Mouse (Mus musculus) ovary, adult 2 months (tissue): ENCODE measurements around the gene Gm3252. TPM values are rescaled to one million over a fixed set of nuclear protein-coding genes. Genes with fewer than 3 reads are reported as not detected.

Source experiments
- polyA plus RNA-seq: library from polyadenylated mRNA; depleted of rRNA; stranded (reverse); fragments of >200 nt; gene quantifications from 2 replicates; pipeline ENCODE4 v1.2.3, GENCODE M21; 2012; rRNA removed

The Gm3252 gene
- polyA plus RNA-seq = 0.07 and 0.12 TPM in 2 replicates

DNA sequence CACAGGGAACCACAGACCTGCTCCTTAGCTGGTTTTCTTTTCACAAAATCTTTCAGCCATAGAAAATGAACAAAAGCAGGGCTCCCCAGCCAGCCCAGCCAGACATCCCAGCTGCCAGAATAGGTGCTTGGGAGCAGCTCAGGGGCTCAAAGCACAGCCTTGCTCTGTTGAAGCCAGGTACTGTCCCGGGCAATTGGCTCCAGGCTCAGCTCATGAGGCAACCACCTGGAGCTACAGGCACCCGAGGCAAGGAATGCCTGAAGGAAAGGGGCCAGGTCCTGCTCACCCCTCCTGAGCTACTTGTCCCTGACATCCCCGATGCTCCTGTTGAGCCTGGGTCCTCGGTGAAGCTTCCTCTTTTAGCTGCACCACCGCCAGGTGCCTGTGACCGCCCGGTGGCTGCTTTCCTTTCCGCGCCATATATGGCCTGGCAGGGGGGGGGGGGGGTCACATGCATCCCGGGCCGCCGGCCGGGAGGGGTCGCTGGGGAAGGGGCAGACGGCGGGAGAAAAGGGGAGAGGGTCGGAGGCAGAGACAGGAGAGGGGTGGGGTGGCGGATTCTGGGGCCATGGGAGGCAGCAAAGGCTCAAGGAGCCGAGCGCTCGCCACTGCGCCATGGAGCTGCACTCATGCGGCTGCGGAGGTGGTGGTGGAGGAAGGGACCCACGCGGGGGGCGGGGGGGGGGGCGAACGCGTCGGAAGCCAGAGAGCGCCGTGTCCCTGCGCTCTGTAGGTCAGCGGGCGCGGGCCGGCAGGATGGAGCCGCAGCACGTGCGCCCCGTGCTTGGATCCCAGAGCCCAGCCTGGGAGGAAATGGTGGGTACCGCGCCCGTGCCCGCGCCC, at the start of gene Gm3252:
TSS of gene Gm3252 (plus strand) at position 738 of the 843 bp plus-strand sequence.

DNA sequence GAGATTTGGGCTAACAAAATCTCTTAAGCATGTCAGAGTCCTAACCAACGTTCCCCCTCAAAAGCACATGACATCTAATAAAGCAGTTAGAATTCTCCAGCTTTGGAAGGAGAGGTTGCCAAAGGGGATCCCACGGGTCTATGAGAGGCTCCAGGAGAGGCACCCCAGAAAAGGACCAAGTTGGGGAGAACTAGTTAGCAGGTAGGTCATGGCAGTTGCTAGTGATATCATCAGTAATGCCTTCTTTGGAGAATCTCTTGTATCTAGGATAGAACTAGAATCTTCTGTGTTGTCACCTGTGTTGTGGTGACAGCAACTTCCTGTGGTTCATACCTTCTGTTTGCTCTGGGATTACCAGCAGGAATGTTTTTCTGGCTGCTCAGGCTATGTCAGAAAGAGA, 17.6 kb upstream of the Gm3252 start, which contains the start of gene Gm7876:
TSS of gene Gm7876 (plus strand) at position 301 of the 400 bp plus-strand sequence.

DNA sequence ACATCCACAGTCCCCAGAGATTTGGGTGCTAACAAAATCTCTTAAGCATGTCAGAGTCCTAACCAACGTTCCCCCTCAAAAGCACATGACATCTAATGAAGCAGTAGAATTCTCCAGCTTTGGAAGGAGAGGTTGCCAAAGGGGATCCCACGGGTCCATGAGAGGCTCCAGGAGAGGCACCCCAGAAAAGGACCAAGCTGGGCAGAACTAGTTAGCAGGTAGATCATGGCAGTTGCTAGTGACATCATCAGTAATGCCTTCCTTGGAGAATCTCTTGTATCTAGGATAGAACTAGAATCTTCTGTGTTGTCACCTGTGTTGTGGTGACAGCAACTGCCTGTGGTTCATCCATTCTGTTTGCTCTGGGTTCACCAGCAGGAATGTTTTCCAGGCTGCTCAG, 49.5 kb downstream of the Gm3252 start, which contains the start of gene Gm9602:
TSS of gene Gm9602 (plus strand) at position 301 of the 400 bp plus-strand sequence.

Other genes with a start within 250 kb of the Gm3252 start
- not detected in 2 replicates for gene Gm3182, start 245.0 kb upstream of the Gm3252 start, polyA plus RNA-seq
- not detected in 2 replicates for gene Gm3047, start 171.4 kb upstream of the Gm3252 start, polyA plus RNA-seq
- gene Gm8159, start 94.4 kb upstream of the Gm3252 start, polyA plus RNA-seq = not detected in 2 replicates
- gene Gm3239, start 62.6 kb upstream of the Gm3252 start, polyA plus RNA-seq = not detected in 2 replicates
- not detected in 2 replicates for gene Gm7876, start 17.5 kb upstream of the Gm3252 start, polyA plus RNA-seq
- gene Gm9602, start 49.6 kb downstream of the Gm3252 start, polyA plus RNA-seq = not detected in 2 replicates
- gene Gm3269, start 111.3 kb downstream of the Gm3252 start, polyA plus RNA-seq = not detected in 2 replicates
- not detected in 2 replicates for gene Gm3264, start 128.8 kb downstream of the Gm3252 start, polyA plus RNA-seq
- gene Gm3278, start 165.6 kb downstream of the Gm3252 start, polyA plus RNA-seq = not detected in 2 replicates